Mouse (Mus musculus) cortical plate, adult 2 months (tissue): ENCODE results near the gene Ddah2.

Source experiments
- CTCF ChIP-seq: fragments of 200-500 bp; IDR thresholded peaks from 2 replicates; pipeline ENCODE4 v1.5.1; 2011; ENCODE audit warnings: mild to moderate bottlenecking, control low read depth, low read length; ENCODE audit not compliant: insufficient read depth; ENCODE audit errors: extremely low read depth
- POLR2A ChIP-seq: fragments of 200-500 bp; IDR thresholded peaks from 2 replicates; pipeline ENCODE4 v1.6.1; 2011; ENCODE audit warnings: mild to moderate bottlenecking, low read length, control low read depth; ENCODE audit not compliant: insufficient read depth; ENCODE audit errors: extremely low read depth

DNA sequence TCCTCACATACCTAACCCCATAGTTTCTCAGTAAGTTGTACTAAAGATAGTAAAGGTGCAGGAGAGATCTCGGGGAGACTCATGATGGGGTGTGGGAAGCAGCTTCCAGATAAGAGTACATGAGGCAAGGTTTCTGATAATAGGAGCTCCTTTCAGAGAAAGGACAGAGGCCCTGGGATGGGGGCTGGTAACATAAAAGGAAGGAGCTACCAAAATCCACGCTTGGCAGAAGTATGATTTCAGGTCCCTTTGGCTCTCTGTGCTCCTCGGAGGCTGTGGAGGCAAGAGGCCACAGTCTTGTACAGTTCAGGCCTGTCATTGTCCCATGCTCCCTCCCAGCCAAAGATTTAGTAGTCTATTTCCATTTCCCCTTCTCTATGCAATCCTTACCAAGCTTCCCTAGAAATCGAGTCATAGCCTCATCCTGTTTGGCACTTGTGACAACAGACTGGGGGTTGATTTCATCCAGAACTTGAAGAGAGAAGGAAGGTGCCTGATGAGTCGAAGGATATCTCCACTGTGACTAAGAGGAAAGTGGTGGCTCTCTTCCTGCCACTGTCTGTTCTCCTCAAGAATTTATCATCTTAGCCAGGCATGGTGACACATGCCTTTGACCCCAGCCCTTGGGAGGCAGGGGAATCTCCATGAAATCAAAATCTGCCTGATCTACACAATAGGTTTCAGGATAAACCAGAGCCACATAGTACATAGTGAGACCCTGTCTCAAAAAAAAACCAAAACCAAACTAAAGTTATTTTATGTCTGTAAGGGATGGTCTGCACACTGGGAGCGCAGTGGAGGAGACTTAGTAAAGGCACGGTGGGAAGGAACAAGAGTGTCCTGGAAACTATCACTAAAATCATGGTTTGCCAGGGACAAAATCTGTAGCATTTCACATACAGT is 13.7 kb upstream of the Ddah2 start:
- no peak for TF ChIP-seq POLR2A
- no peak for TF ChIP-seq CTCF
